Mouse (Mus musculus) erythroblast, embryonic 14.5 days (primary cell): Measurements from ENCODE around the gene Atf7.

ENCODE experiments used
- GATA1 ChIP-seq: IDR thresholded peaks from 2 replicates; pipeline ENCODE4 v1.6.1; 2012; ENCODE audit warnings: low read length, inconsistent platforms, mixed read lengths
- TAL1 ChIP-seq: IDR thresholded peaks from 3 replicates; pipeline ENCODE4 v1.6.1; 2012; ENCODE audit warnings: low read length, inconsistent platforms, mixed read lengths

GRCm38 (mm10) chr15:102563061-102563460 lies 62.2 kb downstream of the Atf7 start:
- TF ChIP-seq TAL1 (no peak), GATA1 (no peak)
